Mouse (Mus musculus) cerebellum, adult 11 months (tissue): Measurements from ENCODE around the gene Zfp616.

Experiments
- DNase-seq: peaks from one replicate; pipeline ENCODE4 v3.0.0; 2022

Gene Zfp616

DNA sequence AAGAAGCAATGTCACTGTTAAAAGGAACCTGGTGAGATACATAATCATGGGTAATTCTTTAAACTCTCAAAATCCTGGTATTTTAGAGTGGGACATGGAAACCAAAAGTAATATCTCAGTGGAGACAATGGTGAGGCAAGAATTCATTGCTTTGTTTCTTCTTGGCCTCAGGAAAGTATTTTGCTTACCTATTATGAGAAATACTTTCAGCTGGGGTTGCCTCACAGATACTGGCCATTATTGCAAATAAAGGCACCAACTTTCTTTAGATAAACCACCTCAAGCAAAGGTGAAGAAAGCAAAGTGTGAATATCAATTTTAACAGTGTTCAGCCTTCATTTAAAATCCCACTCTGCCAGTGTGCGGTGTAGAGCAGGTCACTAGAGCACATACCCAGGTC lies at the start of gene Zfp616:
Gene Zfp616, plus strand, starts transcription at position 301 of the 400 bp plus-strand sequence.
- DNase-seq: no peak

DNA sequence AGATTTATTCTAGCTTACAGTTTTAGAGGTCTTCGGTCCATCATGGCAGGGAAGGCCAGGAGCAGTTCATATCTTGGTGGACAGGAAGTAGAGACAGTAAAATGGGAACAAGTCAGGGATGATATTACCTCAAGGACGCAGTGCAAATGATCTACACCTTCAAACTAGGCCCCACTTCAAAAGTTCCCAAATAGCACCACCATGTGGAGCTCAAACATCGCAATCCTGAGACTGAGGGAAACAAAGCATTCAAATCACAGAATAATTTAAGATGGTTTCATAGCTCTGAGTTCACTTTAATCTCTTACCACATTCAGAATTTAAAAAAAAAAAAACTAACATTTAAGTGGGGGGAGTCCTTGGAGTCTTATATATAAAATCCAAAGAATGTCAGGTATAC lies 18.4 kb upstream of the Zfp616 start:
- DNase-seq: no peak

DNA sequence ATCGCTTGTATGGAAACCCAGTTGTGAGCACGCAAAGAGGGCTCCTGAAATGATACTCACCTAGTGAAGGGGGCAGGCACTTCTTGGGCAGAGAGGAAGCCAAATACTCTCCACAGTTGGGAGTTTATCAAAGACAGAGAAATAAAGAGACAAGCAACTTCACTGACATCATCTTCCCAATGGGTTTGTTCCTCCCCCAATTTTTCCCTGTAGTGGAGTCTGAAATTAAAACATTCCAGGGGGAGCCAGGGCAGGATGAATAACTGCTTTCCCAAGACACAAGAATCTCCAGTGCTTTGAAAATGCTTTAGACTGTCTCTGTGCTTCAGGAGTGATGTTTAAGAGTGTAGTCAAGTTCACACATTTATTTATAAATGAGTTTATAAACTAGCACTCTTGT lies 13.3 kb upstream of the Zfp616 start, which contains the start of the genes Olfr139 and Olfr399:
Gene Olfr139, minus strand, starts transcription at position 101 of the 400 bp plus-strand sequence.
Gene Olfr399, minus strand, starts transcription at position 165 of the 400 bp plus-strand sequence.
- no peak for DNase-seq

DNA sequence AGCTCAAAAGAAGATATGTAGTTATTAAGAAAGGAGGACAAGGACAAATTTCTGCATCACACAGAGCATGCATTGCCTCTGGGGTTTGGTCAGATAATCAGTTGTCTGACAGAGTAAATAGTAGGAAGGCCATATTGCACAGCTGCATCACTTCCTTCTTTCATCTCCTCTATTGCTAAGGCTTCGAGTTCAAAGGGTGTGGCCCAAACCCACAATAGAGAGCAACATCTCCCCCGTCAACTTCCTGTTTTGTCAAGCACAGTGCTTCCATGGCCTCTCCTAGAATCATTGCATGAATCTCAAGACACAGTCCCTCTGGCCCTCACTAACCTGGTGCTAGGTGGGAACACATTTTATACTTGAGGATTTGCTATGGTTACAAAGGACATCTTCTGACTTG lies 31.0 kb downstream of the Zfp616 start:
- DNase-seq: no peak

DNA sequence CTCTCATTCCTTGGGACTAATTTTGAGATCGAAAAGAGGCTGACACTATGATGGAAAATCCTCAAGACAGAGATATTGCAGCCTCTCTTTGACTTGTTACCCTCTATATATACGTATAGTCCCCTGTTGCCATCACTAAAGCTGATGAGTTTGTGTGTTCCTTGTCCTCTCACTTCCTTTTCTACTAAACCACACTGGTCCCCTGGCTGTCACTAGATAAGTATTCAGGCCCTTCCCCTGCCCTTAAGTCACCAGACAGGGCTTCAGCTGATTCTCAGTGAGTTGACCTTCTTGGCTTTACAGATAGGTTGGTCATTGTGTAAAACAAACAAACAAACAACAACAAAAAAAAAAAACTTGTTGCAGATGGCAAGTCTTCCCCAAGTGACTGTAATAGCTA lies 31.8 kb downstream of the Zfp616 start:
- no peak for DNase-seq

DNA sequence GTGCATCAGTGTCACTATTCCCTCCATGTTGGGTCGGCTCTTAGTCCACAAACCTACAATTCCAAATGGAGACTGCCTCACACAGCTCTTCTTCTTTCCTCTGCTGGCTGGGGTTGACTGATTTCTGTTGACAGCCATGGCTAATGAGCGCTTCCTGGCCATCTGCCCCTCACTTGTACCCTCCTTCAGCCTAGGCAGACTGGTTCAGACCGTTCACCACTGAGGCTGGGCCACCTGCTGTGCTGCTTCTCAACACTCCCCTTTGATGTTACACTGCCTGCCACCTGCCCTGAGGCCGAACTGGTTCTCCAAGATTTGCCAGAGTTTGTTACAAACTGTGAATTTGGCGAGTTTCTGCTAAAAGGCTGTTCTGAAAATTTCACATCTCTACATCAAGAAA lies 35.3 kb downstream of the Zfp616 start:
- DNase-seq: no peak

DNA sequence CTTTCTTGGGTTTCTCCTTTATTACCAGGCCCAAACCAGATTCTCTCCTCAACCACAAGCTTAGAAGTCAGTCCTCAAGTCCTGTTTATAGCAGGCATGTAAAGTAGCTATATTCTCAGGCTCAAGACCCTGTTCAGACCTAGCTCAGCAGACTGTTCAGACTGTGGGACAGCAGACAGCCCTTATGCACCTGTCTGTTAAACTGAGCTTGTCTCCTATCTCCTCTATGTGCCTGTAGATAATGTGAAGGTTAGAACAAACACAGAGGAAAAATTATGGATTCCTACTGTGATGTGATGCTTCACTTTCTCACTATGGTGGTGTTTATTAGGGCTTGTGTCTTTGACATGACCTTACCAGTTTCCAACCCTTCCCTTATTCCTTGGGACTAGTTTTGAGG lies 43.7 kb downstream of the Zfp616 start, which contains the start of gene Olfr401:
Gene Olfr401, plus strand, starts transcription at position 301 of the 400 bp plus-strand sequence.
- no peak for DNase-seq
